Mouse (Mus musculus) liver, adult 2 months (tissue): ENCODE results near the gene Pheta2.

Experiments used
- CTCF ChIP-seq: fragments of 200-500 bp; IDR thresholded peaks from 2 replicates; pipeline ENCODE4 v1.5.1; 2011; ENCODE audit warnings: low read depth, low read length, control low read depth
- POLR2A ChIP-seq: fragments of 200-500 bp; IDR thresholded peaks from 2 replicates; pipeline ENCODE4 v1.6.1; 2011; ENCODE audit warnings: low read length, control low read depth; ENCODE audit not compliant: insufficient read depth; ENCODE audit errors: extremely low read depth

DNA sequence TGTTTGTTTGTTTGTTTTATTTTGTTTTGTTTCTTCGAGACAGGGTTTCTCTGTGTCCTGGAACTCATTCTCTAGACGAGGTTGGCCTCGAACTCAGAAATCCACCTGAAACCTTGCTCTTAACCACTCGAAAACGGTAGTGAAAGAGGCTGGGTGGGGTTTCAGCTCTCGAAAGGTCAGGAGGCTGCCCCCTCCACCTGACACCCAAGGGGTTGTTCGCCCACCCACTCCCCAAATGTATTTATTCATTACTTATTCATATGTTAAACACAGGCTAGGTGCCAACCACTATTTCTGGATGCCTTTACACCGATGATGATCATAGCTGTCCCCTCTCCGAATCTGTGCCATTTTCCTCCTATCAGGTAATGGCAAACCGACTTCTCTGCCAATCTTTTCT, 408 bp downstream of the Pheta2 start:
- TF ChIP-seq CTCF (no peak), POLR2A (no peak)
